In the genomic region with DNA sequence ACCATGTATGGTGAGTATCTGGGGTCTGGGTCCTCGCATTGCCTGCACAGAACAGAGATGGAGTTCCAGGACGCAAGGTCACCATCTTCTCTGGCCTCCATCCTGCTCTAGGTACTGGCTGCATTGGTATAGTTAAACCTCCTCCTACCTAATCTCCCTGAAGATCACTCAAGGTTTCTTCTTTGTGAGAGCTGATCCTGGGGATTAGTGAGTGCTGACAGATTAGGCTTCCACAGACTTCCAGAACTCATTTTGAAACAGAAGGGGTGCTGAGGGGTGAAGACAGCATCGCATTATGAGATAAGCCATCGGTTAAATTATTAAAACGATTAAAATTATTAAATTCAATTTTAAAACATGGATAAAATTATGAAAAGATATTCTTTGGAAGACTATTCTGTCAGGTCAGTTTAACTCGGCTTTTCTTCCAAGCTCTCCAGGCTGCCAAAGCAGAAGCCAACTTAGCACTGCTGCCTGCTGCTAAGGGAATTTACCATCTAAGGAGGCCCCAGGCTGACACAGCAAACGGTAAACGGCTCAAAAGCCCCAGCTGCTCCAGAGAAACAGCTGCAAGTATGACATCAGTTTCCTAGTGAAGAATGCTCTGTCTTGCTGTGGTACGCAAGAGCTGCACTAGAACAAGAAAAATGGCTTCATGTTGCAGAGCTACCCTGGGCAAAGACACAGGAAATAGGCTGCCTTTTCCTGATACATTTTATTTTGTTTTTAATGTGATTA, we compare ENCODE assay signal across 8 mouse cellular contexts.
A peak's percentile ranks its signal among the peaks of the same experiment; 100 is the strongest.
DNase-seq lines count a peak whose midpoint lies in the region; ATAC-seq and TF ChIP-seq lines count a peak whose summit lies in the region.

No protein-coding gene starts in this region.

- no peak overlapping the region for H3K4me3 ChIP-seq in MEL (ENCODE audit: control insufficient read depth in 1 of 2, insufficient read depth in 1 of 2, low read depth in 2 of 2, low read length in 2 of 2)
- no peak overlapping the region for H3K4me3 ChIP-seq in heart, embryonic 13.5 days
- no peak overlapping the region for H3K4me3 ChIP-seq in liver, embryonic 12.5 days
- H3K4me3 ChIP-seq in neural tube, embryonic 13.5 days: no peak overlapping the region

- TF ChIP-seq RAD21 in MEL (IDR thresholded peaks at IDR 0.05; ENCODE audit: low read depth, low read length): no peak

- no peak for TF ChIP-seq CTCF in MEL (IDR thresholded peaks at IDR 0.05 in 2 of 3, conservative IDR thresholded peaks at IDR 0.05 in 1 of 3; ENCODE audit: control insufficient read depth in 1 of 3, insufficient read depth in 1 of 3, low read depth in 2 of 3, low read length in 3 of 3, poor library complexity in 1 of 3, severe bottlenecking in 1 of 3)

- no peak for TF ChIP-seq EP300 in MEL (IDR thresholded peaks at IDR 0.05; ENCODE audit: low read depth in 1 of 2, low read length in 2 of 2)

- TF ChIP-seq POLR2A in MEL (IDR thresholded peaks at IDR 0.05; ENCODE audit: control insufficient read depth in 1 of 2, insufficient read depth in 1 of 2, low read depth in 1 of 2, low read length in 2 of 2, poor library complexity in 1 of 2): no peak

- DNase-seq in frontal cortex, postnatal 25 days (ENCODE audit: low spot score in 2 of 2): no peak
- DNase-seq in MEL (ENCODE audit: low read depth, low spot score): no peak
- no peak for DNase-seq in adrenal gland, postnatal 14 days
- DNase-seq in adrenal gland, adult 2 months: no peak

- H3K27me3 ChIP-seq in MEL (ENCODE audit: control insufficient read depth in 1 of 2, insufficient read depth in 2 of 2, low read length in 2 of 2): no peaks in the 10 kb centered on the region; a peak in 1 of 4 replicates
- H3K27me3 ChIP-seq in heart, embryonic 13.5 days (replicated peaks): no peaks in the 10 kb centered on the region
- no peaks in the 10 kb centered on the region for H3K27me3 ChIP-seq in liver, embryonic 12.5 days (replicated peaks)
- no peaks in the 10 kb centered on the region for H3K27me3 ChIP-seq in neural tube, embryonic 13.5 days

- no peak overlapping the region for H3K27ac ChIP-seq in MEL (ENCODE audit: control insufficient read depth, low read depth, low read length)
- peak overlapping the region; percentile 34 for H3K27ac ChIP-seq in heart, embryonic 13.5 days (replicated peaks)
- H3K27ac ChIP-seq in liver, embryonic 12.5 days: peak overlapping the region; percentile 51; the same call in 1 of the 2 replicates
- H3K27ac ChIP-seq in neural tube, embryonic 13.5 days (replicated peaks): 0 out of 2 replicates have a peak overlapping the region, but pooled peaks have one; percentile 28

- ATAC-seq in frontal cortex, adult (ENCODE audit: low TSS enrichment): peak; percentile 88
- no peak for ATAC-seq in heart, embryonic 13.5 days (ENCODE audit: extremely low read depth, insufficient number of reproducible peaks, low FRiP score, low TSS enrichment)
- peak; percentile 61; the same call in 1 of the 2 replicates for ATAC-seq in liver, embryonic 12.5 days
- peak; percentile 65; the same call in 1 of the 2 replicates for ATAC-seq in neural tube, embryonic 13.5 days (ENCODE audit: low read depth)

- no peaks in the 10 kb centered on the region for H3K36me3 ChIP-seq in MEL (ENCODE audit: control insufficient read depth in 1 of 2, insufficient read depth in 2 of 2, low read length in 2 of 2)
- no peaks in the 10 kb centered on the region for H3K36me3 ChIP-seq in heart, embryonic 13.5 days
- no peaks in the 10 kb centered on the region for H3K36me3 ChIP-seq in liver, embryonic 12.5 days
- H3K36me3 ChIP-seq in neural tube, embryonic 13.5 days: no peaks in the 10 kb centered on the region

- no peak overlapping the region for H3K9ac ChIP-seq in MEL (ENCODE audit: control insufficient read depth, low read depth, low read length, poor library complexity, severe bottlenecking)
- H3K9ac ChIP-seq in heart, embryonic 13.5 days: no peak overlapping the region
- no peak overlapping the region for H3K9ac ChIP-seq in liver, embryonic 12.5 days
- H3K9ac ChIP-seq in neural tube, embryonic 13.5 days: no peak overlapping the region

- peak overlapping the region; percentile 18; the same call in 1 of the 2 replicates for H3K4me2 ChIP-seq in heart, embryonic 13.5 days
- no peak overlapping the region for H3K4me2 ChIP-seq in liver, embryonic 12.5 days
- H3K4me2 ChIP-seq in neural tube, embryonic 13.5 days: no peak overlapping the region

- 35% methylated on average over 9 of the region's 9 CpGs for WGBS in heart, embryonic 13.5 days
- 47% methylated on average over 9 of the region's 9 CpGs for WGBS in liver, embryonic 12.5 days (ENCODE audit: insufficient replicate concordance)
- 62% methylated on average over 9 of the region's 9 CpGs for WGBS in neural tube, embryonic 13.5 days

- H3K79me2 ChIP-seq in MEL (ENCODE audit: control insufficient read depth, insufficient read depth, low read length, poor library complexity): no peaks in the 10 kb centered on the region

- no peaks in the 10 kb centered on the region for H3K4me1 ChIP-seq in MEL (ENCODE audit: control insufficient read depth in 1 of 2, insufficient read depth in 2 of 2, low read length in 2 of 2)
- peaks cover 12% of the 10 kb centered on the region for H3K4me1 ChIP-seq in heart, embryonic 13.5 days
- H3K4me1 ChIP-seq in liver, embryonic 12.5 days: no peaks in the 10 kb centered on the region; the same call in 1 of the 2 replicates
- no peaks in the 10 kb centered on the region for H3K4me1 ChIP-seq in neural tube, embryonic 13.5 days (replicated peaks)

- H3K9me3 ChIP-seq in MEL (replicated peaks; ENCODE audit: insufficient read depth, low read length): no peaks in the 10 kb centered on the region
- no peaks in the 10 kb centered on the region for H3K9me3 ChIP-seq in heart, embryonic 13.5 days
- H3K9me3 ChIP-seq in liver, embryonic 12.5 days (replicated peaks): no peaks in the 10 kb centered on the region
- H3K9me3 ChIP-seq in neural tube, embryonic 13.5 days: no peaks in the 10 kb centered on the region

TF ChIP-seq in MEL, 35 proteins besides CTCF, POLR2A, EP300 and RAD21:
- TF ChIP-seq MYB (IDR thresholded peaks at IDR 0.05; ENCODE audit: low read depth, low read length): no peak
- 0 out of 2 replicates have a peak, but pooled peaks have one; percentile 23 for TF ChIP-seq ETS1 (IDR thresholded peaks at IDR 0.05; ENCODE audit: low read depth, low read length)
